Mouse (Mus musculus): Measurements from ENCODE around the gene Rhog.

DNA sequence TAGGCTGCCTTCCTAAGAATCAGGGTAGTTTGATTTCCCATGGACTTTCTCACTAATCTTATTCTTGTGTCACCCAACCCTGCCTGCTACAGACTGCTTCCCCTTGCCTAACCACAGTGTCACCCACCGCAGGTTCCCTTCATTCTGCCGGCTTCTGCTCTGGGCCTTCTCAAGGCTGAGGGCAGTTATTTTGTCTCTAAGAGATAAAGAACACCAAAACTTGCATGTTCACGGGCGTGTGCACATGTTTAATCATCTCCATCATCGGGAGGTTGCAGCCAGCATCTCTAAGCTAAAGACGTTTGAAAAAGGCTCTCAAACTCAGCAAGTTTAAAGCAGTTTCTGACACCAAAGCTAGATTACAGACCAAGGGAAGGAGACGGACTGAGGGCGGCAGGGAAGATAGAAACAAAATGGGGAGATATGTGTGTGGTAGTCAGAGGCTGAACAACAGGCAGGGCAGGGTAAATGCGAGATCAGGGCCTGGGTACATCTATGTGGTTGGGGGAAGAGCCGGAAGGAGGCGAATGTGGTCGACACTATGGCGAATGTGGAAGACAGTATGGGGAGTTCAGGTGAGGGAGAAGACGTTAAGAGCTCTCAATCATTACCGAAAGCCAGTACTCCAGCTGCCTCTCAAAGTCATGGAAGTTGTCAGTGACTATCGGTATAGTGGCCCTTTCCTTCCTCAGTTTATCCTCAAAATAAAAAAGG lies 7.0 kb downstream of the Rhog start:
- TF ChIP-seq CTCF (IDR thresholded peaks at IDR 0.05; ENCODE audit: low read depth) (no peak), EP300 (IDR thresholded peaks at IDR 0.05; ENCODE audit: low read depth) (no peak)

Data from heart, postnatal 0 days (tissue).